Mouse (Mus musculus): ENCODE results near the gene Grm2.

DNA sequence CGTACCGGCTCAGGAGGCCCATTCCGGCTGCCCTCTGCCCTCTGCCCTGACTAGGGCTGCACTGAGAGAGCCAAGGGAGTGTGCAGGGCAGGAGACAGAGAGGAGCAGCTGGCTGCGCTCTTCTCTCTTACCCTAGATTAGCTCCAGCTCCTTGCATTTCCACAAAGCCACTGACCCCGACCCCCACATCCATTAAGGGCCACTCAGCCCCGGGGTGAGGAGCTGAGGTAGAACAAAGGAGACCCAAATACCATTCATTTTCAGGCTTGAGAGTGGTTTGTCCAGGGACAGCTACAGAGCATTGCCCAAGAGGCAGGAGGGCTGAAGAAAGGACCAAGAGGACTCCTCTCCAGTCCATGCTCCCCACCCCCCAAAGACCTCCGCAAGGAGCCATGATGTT lies 3.6 kb upstream of the Grm2 start:
- TF ChIP-seq CTCF (IDR thresholded peaks at IDR 0.05; ENCODE audit: control insufficient read depth, insufficient read depth, low read length) (no peak), POLR2A (IDR thresholded peaks at IDR 0.05; ENCODE audit: borderline replicate concordance, control insufficient read depth, low read depth, low read length) (no peak)

Measured in bone marrow, adult 2 months (tissue).